Mouse (Mus musculus) thymus, postnatal 10 days (tissue): ENCODE data around the gene Rapgef5.

Experiments used
- DNase-seq, 2 experiments: peaks; one replicate each; pipeline ENCODE4 v3.0.0; 2021; ENCODE audit warnings: low spot score in 2 of 2

Gene Rapgef5

GRCm38 (mm10) chr12:117528509-117529145, 12.3 kb downstream of the Rapgef5 start:
- no peak for DNase-seq

GRCm38 (mm10) chr12:117531106-117531505, 14.8 kb downstream of the Rapgef5 start:
- DNase-seq, result no peak

GRCm38 (mm10) chr12:117533176-117534086, 17.2 kb downstream of the Rapgef5 start:
- peak; percentile 28 to 61 for DNase-seq

GRCm38 (mm10) chr12:117534087-117534751, 17.9 kb downstream of the Rapgef5 start:
- DNase-seq, result peak; percentile 39 to 49

GRCm38 (mm10) chr12:117540352-117540751, 24.1 kb downstream of the Rapgef5 start:
- no peak for DNase-seq

GRCm38 (mm10) chr12:117545277-117545676, 29.0 kb downstream of the Rapgef5 start:
- DNase-seq, result no peak

GRCm38 (mm10) chr12:117553353-117553752, 37.1 kb downstream of the Rapgef5 start:
- no peak for DNase-seq

- no peak for DNase-seq
These were observed 38.4 kb downstream of the Rapgef5 start for GRCm38 (mm10) chr12:117554612-117555063.

- DNase-seq, result no peak
These were observed 44.2 kb downstream of the Rapgef5 start for GRCm38 (mm10) chr12:117560450-117560849.

- DNase-seq, result no peak
These were observed 45.3 kb downstream of the Rapgef5 start for GRCm38 (mm10) chr12:117561411-117562059.

GRCm38 (mm10) chr12:117562085-117562484, 45.8 kb downstream of the Rapgef5 start:
- no peak for DNase-seq

GRCm38 (mm10) chr12:117563859-117564258, 47.6 kb downstream of the Rapgef5 start:
- no peak for DNase-seq

GRCm38 (mm10) chr12:117566298-117566697, 50.0 kb downstream of the Rapgef5 start:
- DNase-seq, result no peak

GRCm38 (mm10) chr12:117569671-117570070, 53.4 kb downstream of the Rapgef5 start:
- DNase-seq, result no peak

- no peak for DNase-seq
These were observed 68.0 kb downstream of the Rapgef5 start for GRCm38 (mm10) chr12:117584256-117584655.

- DNase-seq, result no peak
These were observed 69.1 kb downstream of the Rapgef5 start for GRCm38 (mm10) chr12:117585390-117585789.

GRCm38 (mm10) chr12:117586124-117586523, 69.8 kb downstream of the Rapgef5 start:
- peak; percentile 22 to 52 for DNase-seq

- no peak for DNase-seq
These were observed 72.9 kb downstream of the Rapgef5 start for GRCm38 (mm10) chr12:117589186-117589585.

GRCm38 (mm10) chr12:117592019-117592418, 75.7 kb downstream of the Rapgef5 start:
- DNase-seq, result no peak

- no peak for DNase-seq
These were observed 76.3 kb downstream of the Rapgef5 start for GRCm38 (mm10) chr12:117592583-117592982.

GRCm38 (mm10) chr12:117595179-117595578, 78.9 kb downstream of the Rapgef5 start:
- DNase-seq, result no peak

- no peak for DNase-seq
These were observed 81.9 kb downstream of the Rapgef5 start for GRCm38 (mm10) chr12:117598190-117598589.
